Mouse (Mus musculus): ENCODE results near the gene Galnt14.

DNA sequence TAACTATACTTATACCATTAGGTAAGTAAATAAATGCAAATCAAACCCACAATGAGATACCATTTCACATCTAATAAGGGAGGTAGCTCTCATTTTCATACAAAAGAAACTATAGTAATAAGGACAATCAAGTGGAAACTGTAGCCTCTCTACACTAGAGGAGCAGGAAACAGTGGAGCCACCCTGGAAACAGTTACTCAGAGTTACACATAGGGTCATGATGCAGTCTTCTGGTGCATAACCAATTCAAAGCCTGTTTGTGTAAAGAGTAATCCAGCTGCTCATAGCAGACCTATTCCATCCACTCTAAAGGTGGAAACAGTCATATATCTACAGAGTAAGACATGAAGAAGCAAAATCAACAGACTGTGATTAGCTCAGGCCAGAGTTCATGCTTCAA lies 261.1 kb downstream of the Galnt14 start:
- TF ChIP-seq CTCF (IDR thresholded peaks at IDR 0.05; ENCODE audit: low read depth) (no peak), EP300 (IDR thresholded peaks at IDR 0.05; ENCODE audit: low read depth) (no peak)

Data from liver, embryonic 14.5 days (tissue).